Mouse (Mus musculus): Measurements from ENCODE around the gene Nat8f5. TPM values are rescaled to one million over a fixed set of nuclear protein-coding genes. Genes with fewer than 3 reads are reported as not detected.
"Not testable (repeated sequence)": the region's sequence is repeated elsewhere in the genome, so short reads cannot be mapped to it uniquely, and the experiment has no call there.

The Nat8f5 gene
- polyA plus RNA-seq, 1 experiment from 2014 or later: 0.26 TPM

- ATAC-seq (ENCODE audit: low FRiP score, low read depth): no peak
- Histone ChIP-seq H3K4me2 (no peak overlapping the region), H3K4me1 (replicated peaks) (peaks cover 8% of the 10 kb centered on the region), H3K9ac (no peak overlapping the region), H3K4me3 (no peak overlapping the region), H3K27ac (replicated peaks) (no peak overlapping the region), H3K27me3 (no peaks in the 10 kb centered on the region), H3K9me3 (no peaks in the 10 kb centered on the region), H3K36me3 (no peaks in the 10 kb centered on the region)
- 91% methylated on average over 7 of the region's 7 CpGs for WGBS
These were observed 30.4 kb upstream of the Nat8f5 start for GRCm38 (mm10) chr6:85851062-85851773.

GRCm38 (mm10) chr6:85849240-85849639 is 28.5 kb upstream of the Nat8f5 start:
- H3K4me1 ChIP-seq (replicated peaks): peaks cover 8% of the 10 kb centered on the region
- no peak overlapping the region for H3K4me2 ChIP-seq
- H3K27ac ChIP-seq (replicated peaks): no peak overlapping the region
- no peaks in the 10 kb centered on the region for H3K27me3 ChIP-seq
- WGBS: 30% methylated on average over 2 of the region's 2 CpGs
- no peaks in the 10 kb centered on the region for H3K9me3 ChIP-seq
- no peak overlapping the region for H3K9ac ChIP-seq
- no peaks in the 10 kb centered on the region for H3K36me3 ChIP-seq
- no peak overlapping the region for H3K4me3 ChIP-seq
- no peak for ATAC-seq (ENCODE audit: low FRiP score, low read depth)

GRCm38 (mm10) chr6:85848140-85848539 is 27.4 kb upstream of the Nat8f5 start:
- no peaks in the 10 kb centered on the region for H3K36me3 ChIP-seq
- peaks cover 8% of the 10 kb centered on the region for H3K4me1 ChIP-seq (replicated peaks)
- 96% methylated on average over 4 of the region's 4 CpGs for WGBS
- ATAC-seq (ENCODE audit: low FRiP score, low read depth): no peak
- H3K4me3 ChIP-seq: no peak overlapping the region
- no peak overlapping the region for H3K9ac ChIP-seq
- no peak overlapping the region for H3K27ac ChIP-seq (replicated peaks)
- H3K27me3 ChIP-seq: no peaks in the 10 kb centered on the region
- H3K4me2 ChIP-seq: no peak overlapping the region
- no peaks in the 10 kb centered on the region for H3K9me3 ChIP-seq

GRCm38 (mm10) chr6:85846921-85847320 is 26.1 kb upstream of the Nat8f5 start:
- WGBS: 64% methylated on average over 1 of the region's 1 CpGs
- no peak for ATAC-seq (ENCODE audit: low FRiP score, low read depth)

DNA sequence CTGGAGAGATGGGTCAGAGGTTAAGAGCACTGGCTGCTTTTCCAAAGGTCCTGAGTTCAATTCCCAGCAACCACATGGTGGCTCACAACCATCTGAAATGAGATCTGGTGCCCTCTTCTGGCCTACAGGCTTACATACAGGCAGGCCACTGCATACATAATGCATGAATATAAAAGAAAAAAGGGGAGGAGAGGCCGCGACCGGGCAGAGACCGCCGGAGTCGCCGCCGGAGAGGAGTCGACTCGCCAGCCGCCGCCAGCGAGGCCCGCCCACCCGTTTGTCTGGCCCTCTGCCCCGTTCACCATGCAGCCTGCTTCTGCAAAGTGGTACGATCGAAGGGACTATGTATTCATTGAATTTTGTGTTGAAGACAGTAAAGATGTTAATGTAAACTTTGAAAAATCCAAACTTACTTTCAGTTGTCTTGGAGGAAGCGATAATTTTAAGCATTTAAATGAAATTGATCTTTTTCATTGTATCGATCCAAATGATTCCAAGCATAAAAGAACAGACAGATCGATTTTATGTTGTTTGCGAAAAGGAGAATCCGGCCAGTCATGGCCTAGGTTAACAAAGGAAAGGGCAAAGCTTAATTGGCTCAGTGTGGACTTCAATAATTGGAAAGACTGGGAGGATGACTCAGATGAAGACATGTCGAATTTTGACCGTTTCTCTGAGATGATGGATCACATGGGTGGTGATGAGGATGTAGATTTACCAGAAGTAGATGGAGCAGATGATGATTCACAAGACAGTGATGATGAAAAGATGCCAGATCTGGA is 23.1 kb upstream of the Nat8f5 start:
- H3K36me3 ChIP-seq; H3K4me2 ChIP-seq; H3K27me3 ChIP-seq; H3K4me1 ChIP-seq (replicated peaks); H3K9ac ChIP-seq; H3K9me3 ChIP-seq; ATAC-seq (ENCODE audit: low FRiP score, low read depth); H3K4me3 ChIP-seq; H3K27ac ChIP-seq (replicated peaks): not testable (repeated sequence)
- 59% methylated on average over 25 of the region's 25 CpGs for WGBS

More at GRCm38 (mm10) chr6:85846921-85847320, 26.1 kb upstream of the Nat8f5 start:
- no peak overlapping the region for H3K27ac ChIP-seq (replicated peaks)
- no peak overlapping the region for H3K9ac ChIP-seq
- H3K9me3 ChIP-seq: no peaks in the 10 kb centered on the region
- no peak overlapping the region for H3K4me2 ChIP-seq
- H3K4me3 ChIP-seq: no peak overlapping the region
- H3K27me3 ChIP-seq: no peaks in the 10 kb centered on the region
- peaks cover 8% of the 10 kb centered on the region for H3K4me1 ChIP-seq (replicated peaks)
- H3K36me3 ChIP-seq: no peaks in the 10 kb centered on the region

DNA sequence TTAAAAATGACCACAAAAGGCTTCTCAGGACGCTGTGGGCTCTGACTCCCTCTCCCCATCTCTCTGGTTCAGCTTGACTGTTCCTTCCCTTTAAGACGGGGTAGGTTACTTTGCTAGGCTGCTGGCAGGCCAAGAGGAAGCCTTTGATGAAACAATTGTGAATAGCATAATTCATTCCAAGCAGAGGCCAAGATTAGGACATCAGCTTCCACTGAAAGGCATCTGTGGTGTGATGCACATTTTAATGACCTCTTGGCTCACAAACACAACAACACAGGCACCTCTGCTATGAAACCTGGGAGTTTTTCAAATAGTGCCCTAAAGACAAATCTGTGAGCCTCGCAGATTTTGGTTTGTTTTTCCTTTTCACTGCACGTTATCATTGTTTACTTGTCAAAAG is 19.2 kb upstream of the Nat8f5 start:
- Histone ChIP-seq H3K9ac (no peak overlapping the region), H3K9me3 (no peaks in the 10 kb centered on the region), H3K4me2 (no peak overlapping the region), H3K4me3 (no peak overlapping the region), H3K27ac (replicated peaks) (peak overlapping the region; percentile 25; the same call in 1 of the 2 replicates), H3K27me3 (no peaks in the 10 kb centered on the region), H3K4me1 (replicated peaks) (no peaks in the 10 kb centered on the region), H3K36me3 (no peaks in the 10 kb centered on the region)
- 39% methylated on average over 4 of the region's 4 CpGs for WGBS
- ATAC-seq (ENCODE audit: low FRiP score, low read depth): 0 out of 2 replicates have a peak, but pooled peaks have one; percentile 30

GRCm38 (mm10) chr6:85838674-85839073 is 17.9 kb upstream of the Nat8f5 start:
- no peak overlapping the region for H3K4me2 ChIP-seq
- H3K9me3 ChIP-seq: no peaks in the 10 kb centered on the region
- no peak overlapping the region for H3K9ac ChIP-seq
- H3K27ac ChIP-seq (replicated peaks): no peak overlapping the region
- no peaks in the 10 kb centered on the region for H3K36me3 ChIP-seq
- no peaks in the 10 kb centered on the region for H3K27me3 ChIP-seq
- 53% methylated on average over 8 of the region's 8 CpGs for WGBS
- no peak overlapping the region for H3K4me3 ChIP-seq
- ATAC-seq (ENCODE audit: low FRiP score, low read depth): no peak
- H3K4me1 ChIP-seq (replicated peaks): no peaks in the 10 kb centered on the region

- H3K9me3 ChIP-seq; ATAC-seq (ENCODE audit: low FRiP score, low read depth); H3K4me1 ChIP-seq (replicated peaks); H3K27ac ChIP-seq (replicated peaks); H3K36me3 ChIP-seq; H3K27me3 ChIP-seq; H3K4me3 ChIP-seq; H3K9ac ChIP-seq: not testable (repeated sequence)
- WGBS: 15% methylated on average over 12 of the region's 12 CpGs
- peak overlapping the region; percentile 19; the same call in 1 of the 2 replicates for H3K4me2 ChIP-seq
These were observed 16.5 kb upstream of the Nat8f5 start for GRCm38 (mm10) chr6:85837307-85837706.

- not testable (repeated sequence) for H3K4me2 ChIP-seq; H3K4me3 ChIP-seq; H3K27me3 ChIP-seq; ATAC-seq (ENCODE audit: low FRiP score, low read depth); H3K36me3 ChIP-seq; H3K9ac ChIP-seq; H3K9me3 ChIP-seq; H3K27ac ChIP-seq (replicated peaks); H3K4me1 ChIP-seq (replicated peaks)
- 24% methylated on average over 8 of the region's 9 CpGs for WGBS
These were observed 16.1 kb upstream of the Nat8f5 start for GRCm38 (mm10) chr6:85836827-85837226.

DNA sequence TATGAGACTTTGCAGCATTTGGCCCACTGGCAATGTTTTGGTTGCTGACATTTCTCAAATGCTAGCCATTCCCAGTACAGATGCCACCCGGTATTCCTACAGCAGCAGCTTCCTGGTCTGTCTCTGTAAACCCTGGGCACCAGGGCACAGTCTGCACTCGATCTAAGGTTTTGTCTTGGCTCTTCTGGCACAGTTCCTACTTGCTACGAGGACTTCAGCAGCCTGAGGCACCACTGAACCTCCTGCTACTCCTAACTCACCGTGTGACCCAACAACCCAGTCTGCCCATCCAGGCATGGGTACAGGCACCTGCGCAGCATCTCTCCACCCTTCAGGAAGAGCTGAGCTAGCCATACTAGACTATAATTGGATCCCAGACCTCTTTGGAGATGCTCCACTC is 15.3 kb upstream of the Nat8f5 start:
- not testable (repeated sequence) for ATAC-seq (ENCODE audit: low FRiP score, low read depth); H3K9me3 ChIP-seq; H3K4me3 ChIP-seq; H3K36me3 ChIP-seq; H3K4me1 ChIP-seq (replicated peaks); H3K27ac ChIP-seq (replicated peaks); H3K9ac ChIP-seq; H3K4me2 ChIP-seq; H3K27me3 ChIP-seq
- WGBS: 81% methylated on average over 5 of the region's 5 CpGs

GRCm38 (mm10) chr6:85835104-85835503 is 14.3 kb upstream of the Nat8f5 start:
- not testable (repeated sequence) for H3K27me3 ChIP-seq; H3K9me3 ChIP-seq; H3K36me3 ChIP-seq; H3K4me1 ChIP-seq (replicated peaks); H3K9ac ChIP-seq; ATAC-seq (ENCODE audit: low FRiP score, low read depth); H3K4me2 ChIP-seq; H3K27ac ChIP-seq (replicated peaks); H3K4me3 ChIP-seq
- 77% methylated on average over 1 of the region's 2 CpGs for WGBS

GRCm38 (mm10) chr6:85834504-85835100 is 13.8 kb upstream of the Nat8f5 start:
- not testable (repeated sequence) for H3K27me3 ChIP-seq; ATAC-seq (ENCODE audit: low FRiP score, low read depth); H3K4me3 ChIP-seq; H3K9me3 ChIP-seq; H3K9ac ChIP-seq; H3K4me1 ChIP-seq (replicated peaks); H3K4me2 ChIP-seq; H3K27ac ChIP-seq (replicated peaks); H3K36me3 ChIP-seq
